Mouse (Mus musculus): ENCODE results near the gene Frat1.

DNA sequence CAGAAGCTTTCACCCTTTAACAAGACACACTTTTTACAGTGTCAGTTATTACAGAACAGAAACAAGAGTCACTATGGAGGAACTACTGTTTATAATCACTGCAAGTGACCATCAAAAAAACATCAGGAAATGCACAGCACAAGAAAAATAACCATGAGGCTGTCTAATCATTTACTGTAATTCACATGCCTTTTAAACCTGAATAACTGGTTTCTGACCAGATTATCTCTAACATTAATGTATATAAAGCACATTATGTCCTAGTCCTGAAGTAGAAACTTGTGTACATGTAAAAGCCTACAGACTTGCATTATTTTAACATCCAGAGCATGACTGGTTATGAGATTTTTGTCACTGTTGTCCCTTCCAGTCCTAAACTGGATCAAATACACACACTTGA lies 35.8 kb upstream of the Frat1 start:
- TF ChIP-seq POLR2A (IDR thresholded peaks at IDR 0.05; ENCODE audit: low read depth, low read length) (no peak), CTCF (IDR thresholded peaks at IDR 0.05; ENCODE audit: extremely low read depth, insufficient read depth, insufficient read length, insufficient replicate concordance) (no peak)

All from spleen, adult 2 months (tissue).